Mouse (Mus musculus) G1E (cell line): ENCODE measurements around the gene Nek8. TPM values are rescaled to one million over a fixed set of nuclear protein-coding genes. Genes with fewer than 3 reads are reported as not detected.

Experiments
- ATAC-seq: 2 replicates; pipeline ENCODE4 v1.8.0; 2016; ENCODE audit warnings: mild to moderate bottlenecking; ENCODE audit not compliant: insufficient number of reproducible peaks, poor library complexity, low FRiP score, severe bottlenecking; ENCODE audit errors: extremely low read depth
- DNase-seq: peaks from one replicate; pipeline ENCODE4 v3.0.0; 2012; ENCODE audit warnings: low spot score
- H3K27me3 ChIP-seq: 2 replicates; pipeline ENCODE4 v1.6.1; 2012; ENCODE audit warnings: mild to moderate bottlenecking, low read length, inconsistent platforms; ENCODE audit not compliant: insufficient read depth
- H3K36me3 ChIP-seq: replicated peaks from 2 replicates; pipeline ENCODE3; 2012; ENCODE audit warnings: mild to moderate bottlenecking, inconsistent platforms
- H3K4me1 ChIP-seq: 2 replicates; pipeline ENCODE4 v1.6.1; 2012; ENCODE audit warnings: low read depth, low read length, inconsistent platforms, mixed read lengths; ENCODE audit not compliant: insufficient read depth
- H3K4me3 ChIP-seq: 2 replicates; pipeline ENCODE4 v1.5.1; 2012; ENCODE audit warnings: low read depth, mild to moderate bottlenecking, inconsistent platforms, low read length, moderate library complexity, mixed read lengths
- H3K9me3 ChIP-seq: replicated peaks from 2 replicates; pipeline ENCODE4 v1.6.1; 2012; ENCODE audit warnings: inconsistent platforms
- CTCF ChIP-seq: IDR thresholded peaks from 2 replicates; pipeline ENCODE4 v1.5.1; 2012; ENCODE audit warnings: low read depth, low read length, inconsistent platforms, mixed read lengths
- GATA1 ChIP-seq: IDR thresholded peaks from 2 replicates; pipeline ENCODE4 v1.6.1; 2012; ENCODE audit warnings: borderline replicate concordance, low read length, inconsistent platforms, mixed read lengths
- GATA2 ChIP-seq: IDR thresholded peaks from 2 replicates; pipeline ENCODE4 v1.6.1; 2012; ENCODE audit warnings: low read depth, low read length, inconsistent platforms, borderline replicate concordance
- POLR2AphosphoS5 ChIP-seq: IDR thresholded peaks from 2 replicates; pipeline ENCODE4 v1.6.1; 2012; ENCODE audit warnings: low read depth, low read length, inconsistent platforms; ENCODE audit not compliant: insufficient replicate concordance
- TAL1 ChIP-seq: conservative IDR thresholded peaks from 2 replicates; pipeline ENCODE4 v1.6.1; 2012; ENCODE audit warnings: low read depth, low read length, inconsistent platforms, mixed read lengths
- polyA plus RNA-seq: library from polyadenylated mRNA; stranded (reverse); fragments of >175 nt; gene quantifications from 2 replicates; pipeline ENCODE4 v1.2.3, GENCODE M21; 2012
- total RNA-seq, 2 experiments: library from RNA; stranded (forward) in 1 of 2; stranded (reverse) in 1 of 2; fragments of 200-1000 nt in 1 of 2; fragments of >200 nt in 1 of 2; fragmentation: Nextera tagmentation in 1 of 2; gene quantifications; 2 replicates each; pipeline ENCODE4 v1.2.3; 2014 to 2017

The Nek8 gene
- total and polyA plus RNA-seq, 3 experiments, result 7.8 to 14.8 (median 8.5) TPM

- ATAC-seq, result no peak
- peaks cover 80% of the 10 kb centered on the region for H3K4me1 ChIP-seq
- TF ChIP-seq CTCF (no peak), GATA2 (no peak), GATA1 (no peak), POLR2AphosphoS5 (no peak), TAL1 (no peak)
Measured at GRCm38 (mm10) chr11:78174506-78174905, 2.0 kb downstream of the Nek8 start.

GRCm38 (mm10) chr11:78172748-78173383 is 3.6 kb downstream of the Nek8 start:
- Histone ChIP-seq H3K9me3 (0 out of 2 replicates have a peak, but pooled peaks cover 2% of the 10 kb centered on the region), H3K4me3 (no peak overlapping the region), H3K36me3 (peaks cover 32% of the 10 kb centered on the region), H3K4me1 (peaks cover 82% of the 10 kb centered on the region), H3K27me3 (no peaks in the 10 kb centered on the region)
- DNase-seq (no peak), ATAC-seq (no peak)
- TF ChIP-seq POLR2AphosphoS5, result no peak
- TF ChIP-seq TAL1, result no peak
- TF ChIP-seq GATA2, result no peak
- TF ChIP-seq CTCF, result no peak
- no peak for TF ChIP-seq GATA1

More at GRCm38 (mm10) chr11:78174506-78174905, 2.0 kb downstream of the Nek8 start:
- no peaks in the 10 kb centered on the region for H3K27me3 ChIP-seq
- DNase-seq, result no peak
- H3K36me3 ChIP-seq, result peaks cover 40% of the 10 kb centered on the region
- H3K9me3 ChIP-seq, result 0 out of 2 replicates have a peak, but pooled peaks cover 2% of the 10 kb centered on the region
- no peak overlapping the region for H3K4me3 ChIP-seq

GRCm38 (mm10) chr11:78172034-78172747 is 4.3 kb downstream of the Nek8 start:
- Histone ChIP-seq H3K27me3 (no peaks in the 10 kb centered on the region), H3K9me3 (0 out of 2 replicates have a peak, but pooled peaks cover 2% of the 10 kb centered on the region), H3K4me3 (no peak overlapping the region), H3K36me3 (peaks cover 38% of the 10 kb centered on the region), H3K4me1 (peaks cover 82% of the 10 kb centered on the region)
- no peak for ATAC-seq
- TF ChIP-seq POLR2AphosphoS5 (no peak), TAL1 (no peak), GATA1 (no peak), CTCF (no peak), GATA2 (no peak)
- DNase-seq, result no peak

GRCm38 (mm10) chr11:78171328-78171727 is 5.1 kb downstream of the Nek8 start:
- peaks cover 84% of the 10 kb centered on the region for H3K4me1 ChIP-seq

GRCm38 (mm10) chr11:78170306-78170705 is 6.2 kb downstream of the Nek8 start:
- ATAC-seq (no peak), DNase-seq (no peak)
- peaks cover 87% of the 10 kb centered on the region for H3K4me1 ChIP-seq
- no peak for TF ChIP-seq POLR2AphosphoS5
- no peak for TF ChIP-seq CTCF
- TF ChIP-seq GATA2, result no peak
- TF ChIP-seq GATA1, result no peak
- TF ChIP-seq TAL1, result no peak
- no peaks in the 10 kb centered on the region for H3K27me3 ChIP-seq
- peaks cover 43% of the 10 kb centered on the region for H3K36me3 ChIP-seq
- 0 out of 2 replicates have a peak, but pooled peaks cover 2% of the 10 kb centered on the region for H3K9me3 ChIP-seq
- H3K4me3 ChIP-seq, result peak overlapping the region; percentile 52; the same call in 1 of the 2 replicates

More at GRCm38 (mm10) chr11:78171328-78171727, 5.1 kb downstream of the Nek8 start:
- Histone ChIP-seq H3K36me3 (peaks cover 41% of the 10 kb centered on the region), H3K27me3 (no peaks in the 10 kb centered on the region), H3K4me3 (no peak overlapping the region; the same call in 1 of the 2 replicates), H3K9me3 (0 out of 2 replicates have a peak, but pooled peaks cover 2% of the 10 kb centered on the region)
- ATAC-seq, result no peak
- no peak for DNase-seq
- TF ChIP-seq TAL1 (no peak), GATA1 (no peak), GATA2 (no peak), POLR2AphosphoS5 (no peak), CTCF (no peak)
